Mouse (Mus musculus): ENCODE results near the gene Frmd4b.

GRCm38 (mm10) chr6:97300180-97300579, 317.2 kb downstream of the Frmd4b start:
- TF ChIP-seq ZNF384 (IDR thresholded peaks at IDR 0.05; ENCODE audit: low read depth, low read length) (no peak), HCFC1 (IDR thresholded peaks at IDR 0.05; ENCODE audit: borderline replicate concordance, insufficient read depth, low read length) (no peak), MAFK (IDR thresholded peaks at IDR 0.05; ENCODE audit: insufficient read depth, low read depth, low read length) (no peak), ZC3H11A (IDR thresholded peaks at IDR 0.05; ENCODE audit: borderline replicate concordance, low read depth, low read length) (no peak)
